Mouse (Mus musculus) stomach, postnatal 0 days (tissue): ENCODE data around the gene Gstp1. TPM values are rescaled to one million over a fixed set of nuclear protein-coding genes. Genes with fewer than 3 reads are reported as not detected.
A peak's percentile ranks its signal among the peaks of the same experiment; 100 is the strongest.

Source experiments
- ATAC-seq: fragments of 200-750 bp; cut with Nextera tagmentation; 2 replicates; pipeline ENCODE4 v1.8.0; 2017; ENCODE audit not compliant: low FRiP score, low TSS enrichment
- DNase-seq: peaks from one replicate; pipeline ENCODE4 v3.0.0-alpha.2; 2016; ENCODE audit warnings: low spot score
- H3K27ac ChIP-seq: fragments of 300-500 bp; sonication (generic); replicated peaks from 2 replicates; pipeline ENCODE4 v1.5.1; 2014; ENCODE audit warnings: mild to moderate bottlenecking, control low read depth
- H3K27me3 ChIP-seq: fragments of 300-500 bp; sonication (generic); 2 replicates; pipeline ENCODE4 v1.6.1; 2014; ENCODE audit warnings: low read length; ENCODE audit not compliant: control insufficient read depth, insufficient read depth
- H3K36me3 ChIP-seq: fragments of 300-500 bp; sonication (generic); 2 replicates; pipeline ENCODE4 v1.6.1; 2014; ENCODE audit warnings: low read length, mixed read lengths; ENCODE audit not compliant: control insufficient read depth, insufficient read depth
- H3K4me1 ChIP-seq: fragments of 300-500 bp; sonication (generic); replicated peaks from 2 replicates; pipeline ENCODE4 v1.6.1; 2014; ENCODE audit warnings: antibody characterized with exemption; ENCODE audit not compliant: control insufficient read depth, insufficient read depth
- H3K4me2 ChIP-seq: fragments of 300-500 bp; sonication (generic); replicated peaks from 2 replicates; pipeline ENCODE4 v1.6.1; 2014; ENCODE audit warnings: low read depth, mild to moderate bottlenecking, control low read depth, moderate library complexity
- H3K4me3 ChIP-seq: fragments of 300-500 bp; sonication (generic); 2 replicates; pipeline ENCODE4 v1.5.1; 2014; ENCODE audit warnings: low read depth, low read length, control low read depth
- H3K9ac ChIP-seq: fragments of 300-500 bp; sonication (generic); 2 replicates; pipeline ENCODE4 v1.6.1; 2014; ENCODE audit warnings: mild to moderate bottlenecking, low read length, control low read depth, mixed read lengths
- H3K9me3 ChIP-seq: fragments of 300-500 bp; sonication (generic); 2 replicates; pipeline ENCODE4 v1.6.1; 2016; ENCODE audit warnings: low read length; ENCODE audit not compliant: control insufficient read depth
- CTCF ChIP-seq: IDR thresholded peaks from 2 replicates; pipeline ENCODE4 v1.5.1; 2016; ENCODE audit warnings: antibody characterized with exemption, low read depth, mild to moderate bottlenecking, moderate library complexity
- EP300 ChIP-seq: optimal IDR thresholded peaks from 2 replicates; pipeline ENCODE3; 2016; ENCODE audit warnings: antibody characterized with exemption
- WGBS: fragments of 180-500 bp; shearing (Covaris S2); extraction: QIAGEN DNeasy Blood & Tissue Kit; methylation state at CpG from one replicate; pipeline ENCODE4 v1.1.7; 2014; 5-methylcytosine and 5-hydroxymethylcytosine counted together
- polyA plus RNA-seq: library from polyadenylated mRNA; unstranded; fragments of >200 nt; fragmentation: Nextera tagmentation; extraction: Ambion mirVana; gene quantifications from 2 replicates; pipeline ENCODE4 v1.2.1, GENCODE M21; 2015

Gstp1 gene
- polyA plus RNA-seq, 1 experiment from 2014 or later = 1,081 TPM

DNA sequence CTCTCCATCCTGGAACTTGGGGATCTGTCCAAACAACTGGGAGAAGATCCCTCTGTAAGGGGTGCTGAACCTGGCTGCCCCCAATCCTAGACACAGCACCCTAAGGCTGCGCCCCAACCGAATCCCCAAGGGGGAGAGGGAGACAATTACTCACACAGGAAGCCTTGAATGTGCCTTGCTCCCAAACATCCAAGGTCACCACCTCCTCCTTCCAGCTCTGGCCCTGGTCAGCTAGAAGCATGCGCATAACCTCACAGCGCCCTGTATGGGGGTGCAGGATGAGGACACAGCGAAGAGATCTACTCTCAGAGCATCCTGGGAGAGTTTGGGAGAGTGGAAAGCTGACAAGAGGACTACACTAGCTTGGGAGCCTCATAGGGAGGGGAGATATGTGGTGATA is 20.8 kb upstream of the Gstp1 start:
- ATAC-seq = no peak
- TF ChIP-seq CTCF (no peak), EP300 (no peak)
- no peaks in the 10 kb centered on the region for H3K36me3 ChIP-seq
- no peaks in the 10 kb centered on the region for H3K9me3 ChIP-seq
- DNase-seq = no peak
- H3K4me2 ChIP-seq = no peak overlapping the region
- H3K27ac ChIP-seq = no peak overlapping the region
- H3K4me3 ChIP-seq = no peak overlapping the region
- 90% methylated on average over 5 of the region's 5 CpGs for WGBS
- no peaks in the 10 kb centered on the region for H3K4me1 ChIP-seq
- H3K9ac ChIP-seq = no peak overlapping the region
- no peaks in the 10 kb centered on the region for H3K27me3 ChIP-seq

DNA sequence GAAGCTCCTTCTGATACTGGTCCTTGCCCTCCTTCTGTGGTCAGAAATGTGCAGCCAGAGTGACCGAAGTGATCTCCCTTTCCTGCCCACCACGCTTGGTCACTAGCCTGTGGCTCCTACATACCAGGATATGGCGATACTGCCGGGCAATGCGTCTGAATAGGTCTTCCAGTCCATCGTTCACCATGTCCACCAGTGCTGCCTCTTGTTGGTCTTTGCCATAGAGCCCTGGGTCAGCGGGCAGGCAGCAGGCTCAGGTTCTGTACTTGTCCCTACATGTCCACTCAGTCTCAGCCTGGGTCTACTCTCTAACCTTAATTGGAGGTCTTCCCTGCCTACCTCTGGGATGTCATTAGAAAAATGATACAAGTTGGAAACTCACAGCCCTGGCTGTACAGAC is 20.2 kb upstream of the Gstp1 start:
- H3K4me2 ChIP-seq = no peak overlapping the region
- H3K27me3 ChIP-seq = no peaks in the 10 kb centered on the region
- ATAC-seq (no peak), DNase-seq (no peak)
- H3K4me1 ChIP-seq = no peaks in the 10 kb centered on the region
- H3K27ac ChIP-seq = no peak overlapping the region
- no peak overlapping the region for H3K4me3 ChIP-seq
- H3K9ac ChIP-seq = no peak overlapping the region
- H3K36me3 ChIP-seq = no peaks in the 10 kb centered on the region
- TF ChIP-seq CTCF = no peak
- no peak for TF ChIP-seq EP300
- no peaks in the 10 kb centered on the region for H3K9me3 ChIP-seq
- 91% methylated on average over 7 of the region's 7 CpGs for WGBS

DNA sequence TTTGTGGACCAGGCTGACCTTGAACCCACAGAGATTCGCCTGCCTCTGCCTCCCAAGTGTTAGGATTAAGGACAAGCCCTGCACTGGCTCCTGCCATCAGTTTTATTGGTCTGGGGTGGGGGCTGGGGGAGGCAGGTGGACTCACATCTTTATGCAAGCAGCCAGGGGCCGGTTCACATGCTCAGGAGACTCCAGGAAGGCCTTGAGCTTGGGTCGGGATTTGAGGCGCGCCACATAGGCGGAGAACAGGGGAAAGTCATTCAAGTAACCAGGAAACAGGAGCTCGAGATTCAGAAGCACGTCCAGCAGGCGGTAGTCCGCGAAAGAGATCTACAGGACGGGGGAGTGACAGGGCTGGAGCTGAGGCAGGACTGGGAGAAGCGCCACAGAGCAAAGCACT is 19.6 kb upstream of the Gstp1 start:
- DNase-seq (no peak), ATAC-seq (no peak)
- Histone ChIP-seq H3K9ac (no peak overlapping the region), H3K4me3 (no peak overlapping the region), H3K9me3 (no peaks in the 10 kb centered on the region), H3K36me3 (no peaks in the 10 kb centered on the region), H3K4me2 (no peak overlapping the region), H3K27ac (no peak overlapping the region), H3K4me1 (no peaks in the 10 kb centered on the region), H3K27me3 (no peaks in the 10 kb centered on the region)
- whole genome bisulfite sequencing = 87% methylated on average over 13 of the region's 13 CpGs
- TF ChIP-seq EP300 = no peak
- TF ChIP-seq CTCF = no peak

DNA sequence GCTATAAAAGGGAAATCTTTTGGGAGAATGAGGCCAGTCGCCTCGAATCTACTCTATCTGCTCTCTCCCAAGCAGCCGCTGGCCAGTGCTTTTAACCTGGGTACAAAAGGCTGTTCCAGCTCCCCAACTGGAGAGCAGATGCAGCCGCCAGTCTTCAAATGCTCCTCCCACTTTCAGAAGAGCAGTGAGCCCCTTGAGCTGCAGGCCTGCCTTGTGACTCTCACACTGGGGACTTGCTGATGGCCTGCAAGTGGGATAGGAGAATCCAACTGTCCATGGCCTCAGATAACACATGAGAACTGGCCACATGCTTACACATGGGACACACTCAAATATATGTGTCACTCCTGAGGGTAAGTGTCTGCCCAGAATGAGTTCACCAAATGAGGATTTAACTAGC is 18.9 kb upstream of the Gstp1 start:
- Histone ChIP-seq H3K4me2 (no peak overlapping the region), H3K9me3 (no peaks in the 10 kb centered on the region), H3K27me3 (no peaks in the 10 kb centered on the region), H3K4me3 (no peak overlapping the region), H3K4me1 (no peaks in the 10 kb centered on the region), H3K36me3 (no peaks in the 10 kb centered on the region), H3K9ac (no peak overlapping the region), H3K27ac (no peak overlapping the region)
- TF ChIP-seq EP300 = no peak
- TF ChIP-seq CTCF = no peak
- 62% methylated on average over 4 of the region's 4 CpGs for WGBS
- DNase-seq = no peak
- ATAC-seq = no peak

DNA sequence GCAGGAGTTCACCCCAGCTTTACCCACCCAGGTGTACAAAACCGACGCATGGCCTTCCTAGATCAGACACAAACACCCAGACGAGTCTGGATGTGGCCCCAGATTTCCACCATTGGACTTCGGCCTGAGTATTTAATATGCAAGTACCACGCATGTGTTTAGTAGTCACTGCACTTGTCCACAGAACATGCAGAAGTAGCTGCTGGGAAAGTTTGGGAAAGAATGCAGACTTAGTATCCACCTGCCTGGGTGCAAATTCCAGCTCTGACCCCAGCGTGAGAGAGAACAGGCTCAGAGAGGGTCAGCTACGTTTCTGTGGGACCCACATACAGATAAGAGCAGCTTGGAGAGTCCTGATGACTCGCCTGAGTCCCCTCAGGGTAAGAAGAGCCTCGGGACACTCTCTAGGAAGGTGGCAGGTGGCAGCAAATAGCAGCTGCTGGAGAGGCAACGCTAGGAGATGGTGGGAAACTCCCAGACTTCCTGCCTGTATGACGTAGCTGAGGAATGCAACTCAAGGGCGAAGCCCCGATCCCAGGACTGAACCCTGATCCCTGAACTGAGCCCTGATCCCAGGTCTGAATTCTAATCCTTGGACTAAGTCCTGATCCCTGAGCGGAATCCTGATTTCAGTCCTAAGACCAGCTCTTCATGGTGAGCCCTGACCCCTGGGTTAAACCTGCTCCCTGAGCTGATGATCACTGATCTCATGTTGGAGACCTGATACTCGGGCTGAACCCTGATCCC is 18.3 kb upstream of the Gstp1 start:
- no peak for TF ChIP-seq EP300
- TF ChIP-seq CTCF = no peak
- Histone ChIP-seq H3K27ac (no peak overlapping the region), H3K4me2 (no peak overlapping the region), H3K4me1 (no peaks in the 10 kb centered on the region), H3K9ac (no peak overlapping the region), H3K36me3 (no peaks in the 10 kb centered on the region), H3K9me3 (no peaks in the 10 kb centered on the region), H3K4me3 (no peak overlapping the region), H3K27me3 (no peaks in the 10 kb centered on the region)
- 47% methylated on average over 15 of the region's 15 CpGs for WGBS
- DNase-seq (no peak), ATAC-seq (0 out of 2 replicates have a peak, but pooled peaks have one; percentile 9)

DNA sequence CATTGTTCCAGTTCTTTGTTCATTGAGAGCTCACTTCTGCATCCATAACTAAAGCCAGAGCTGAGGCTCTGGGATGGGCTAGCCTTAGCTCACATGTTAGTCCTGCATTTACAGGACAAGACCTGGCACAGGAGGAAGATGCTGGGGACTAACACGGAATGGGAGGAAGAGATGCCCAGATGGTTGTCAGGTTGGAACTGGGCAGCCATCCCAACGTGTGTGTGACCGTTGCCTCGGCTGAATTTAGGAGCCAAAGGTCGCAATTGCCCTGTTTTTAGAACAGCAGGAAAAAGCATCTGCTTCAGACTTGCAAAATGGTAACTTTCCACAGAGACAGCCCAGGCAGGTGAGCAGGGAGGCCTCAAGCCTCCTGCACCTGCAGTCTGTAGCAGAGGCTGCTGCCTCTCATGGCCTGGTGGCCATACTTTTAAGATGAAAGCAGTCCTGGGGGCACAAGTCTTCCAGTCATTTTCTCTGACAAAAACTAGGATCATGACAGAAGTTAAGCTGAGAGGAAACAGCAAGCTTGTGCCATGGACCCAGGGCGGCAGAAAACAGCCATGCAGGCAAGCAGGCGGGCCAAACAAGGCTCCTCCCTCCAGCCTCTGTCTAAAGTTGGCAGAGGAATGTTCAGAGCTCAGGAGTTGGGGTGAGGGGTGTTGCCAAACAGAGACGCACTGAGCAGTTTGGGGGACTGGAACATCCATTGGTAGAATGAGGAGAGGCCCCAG is 17.6 kb upstream of the Gstp1 start:
- Histone ChIP-seq H3K27ac (no peak overlapping the region; the same call in 1 of the 2 replicates), H3K9ac (no peak overlapping the region), H3K36me3 (no peaks in the 10 kb centered on the region), H3K4me1 (no peaks in the 10 kb centered on the region), H3K4me2 (no peak overlapping the region), H3K27me3 (no peaks in the 10 kb centered on the region), H3K9me3 (no peaks in the 10 kb centered on the region), H3K4me3 (no peak overlapping the region)
- WGBS = 63% methylated on average over 8 of the region's 8 CpGs
- ATAC-seq (no peak), DNase-seq (no peak)
- TF ChIP-seq EP300 = no peak
- TF ChIP-seq CTCF = no peak
